Mouse (Mus musculus) megakaryocyte, embryonic 14.5 days (primary cell): ENCODE measurements around the gene Tmc3.

Experiments
- FLI1 ChIP-seq: IDR thresholded peaks from 2 replicates; pipeline ENCODE4 v1.6.1; 2012; ENCODE audit warnings: low read length, inconsistent platforms, mixed read lengths
- GATA1 ChIP-seq: IDR thresholded peaks from 3 replicates; pipeline ENCODE4 v1.6.1; 2012; ENCODE audit warnings: mixed read lengths, low read length, inconsistent platforms, borderline replicate concordance

- TF ChIP-seq FLI1 = no peak
- no peak for TF ChIP-seq GATA1
Measured at GRCm38 (mm10) chr7:83571901-83572300, 12.8 kb upstream of the Tmc3 start.
